ENCODE assay signal across 11 mouse cellular contexts in genomic region chr6:50973231-50973654, GRCm38 (mm10).
DNase-seq lines count a peak whose midpoint lies in the region; ATAC-seq and TF ChIP-seq lines count a peak whose summit lies in the region.
"Had no signal": no experiment of that assay in that cellular context is flagged by ENCODE, and none has a peak within 500 bp of the region (broad histone marks: within the 10 kb centered on the region; RNA-seq: fewer than 3 reads in every experiment).

No protein-coding gene starts in this region.

- H3K27me3 ChIP-seq in stomach, postnatal 0 days (ENCODE audit: control insufficient read depth, insufficient read depth, low read length) = no peaks in the 10 kb centered on the region
- H3K27me3 ChIP-seq in midbrain, embryonic 13.5 days = no peaks in the 10 kb centered on the region
- H3K27me3 ChIP-seq: liver, embryonic 13.5 days; Patski had no signal

- H3K9ac ChIP-seq in stomach, postnatal 0 days (ENCODE audit: low read length) = no peak overlapping the region
- no peak overlapping the region for H3K9ac ChIP-seq in midbrain, embryonic 13.5 days (replicated peaks)
- H3K9ac ChIP-seq: forebrain, postnatal 0 days; liver, embryonic 13.5 days had no signal

- 66% methylated on average over 2 of the region's 2 CpGs for WGBS in stomach, postnatal 0 days
- whole genome bisulfite sequencing in midbrain, embryonic 13.5 days = 91% methylated on average over 2 of the region's 2 CpGs

- no peak overlapping the region for H3K4me3 ChIP-seq in stomach, postnatal 0 days (ENCODE audit: low read depth, low read length)
- H3K4me3 ChIP-seq in midbrain, embryonic 13.5 days (replicated peaks) = no peak overlapping the region
- H3K4me3 ChIP-seq: liver, embryonic 13.5 days had no signal

- H3K9me3 ChIP-seq in stomach, postnatal 0 days (ENCODE audit: control insufficient read depth, low read length) = no peaks in the 10 kb centered on the region
- H3K9me3 ChIP-seq in midbrain, embryonic 13.5 days = no peaks in the 10 kb centered on the region
- H3K9me3 ChIP-seq: liver, embryonic 13.5 days had no signal

- TF ChIP-seq CTCF in stomach, postnatal 0 days (IDR thresholded peaks at IDR 0.05; ENCODE audit: low read depth) = no peak

- H3K4me1 ChIP-seq in stomach, postnatal 0 days (replicated peaks; ENCODE audit: control insufficient read depth, insufficient read depth) = no peaks in the 10 kb centered on the region
- no peaks in the 10 kb centered on the region for H3K4me1 ChIP-seq in midbrain, embryonic 13.5 days (replicated peaks)
- H3K4me1 ChIP-seq: liver, embryonic 13.5 days had no signal

- peak overlapping the region; percentile 61 for H3K27ac ChIP-seq in stomach, postnatal 0 days (replicated peaks)
- H3K27ac ChIP-seq in midbrain, embryonic 13.5 days = no peak overlapping the region
- H3K27ac ChIP-seq: liver, embryonic 13.5 days had no signal

- ATAC-seq in stomach, postnatal 0 days (ENCODE audit: low FRiP score, low TSS enrichment) = peak; percentile 24; the same call in 1 of the 2 replicates
- no peak for ATAC-seq in midbrain, embryonic 13.5 days
- ATAC-seq: forebrain, postnatal 0 days; Patski had no signal

- peak; percentile 5 for DNase-seq in cerebellum, adult 11-12 months
- DNase-seq in cerebellum, postnatal 14 days = no peak
- peak; percentile 27 for DNase-seq in lung, postnatal 10 days
- DNase-seq in lung, postnatal 4 days = no peak
- DNase-seq in kidney, adult 9 months = peak; percentile 57
- no peak for DNase-seq in stomach, postnatal 0 days (ENCODE audit: low spot score)
- no peak for DNase-seq in natural killer cell, adult 2 months (ENCODE audit: low spot score in 2 of 2)
- DNase-seq: forebrain, postnatal 0 days; liver, embryonic 13.5 days had no signal

- H3K4me2 ChIP-seq in stomach, postnatal 0 days (replicated peaks; ENCODE audit: low read depth) = no peak overlapping the region
- H3K4me2 ChIP-seq in midbrain, embryonic 13.5 days (replicated peaks) = no peak overlapping the region
- H3K4me2 ChIP-seq: liver, embryonic 13.5 days had no signal

- TF ChIP-seq EP300 in stomach, postnatal 0 days (optimal IDR thresholded peaks at IDR 0.05) = peak; percentile 30

- H3K36me3 ChIP-seq in stomach, postnatal 0 days (ENCODE audit: control insufficient read depth, insufficient read depth, low read length) = no peaks in the 10 kb centered on the region
- H3K36me3 ChIP-seq in midbrain, embryonic 13.5 days = no peaks in the 10 kb centered on the region
- H3K36me3 ChIP-seq: liver, embryonic 13.5 days had no signal

Comparison
In these comparisons a context has a peak if more than half of its experiments do, and no peak if none do; other contexts are left out.
1. DNase-seq: peak in cerebellum, adult 11-12 months (single experiment), lung, postnatal 10 days (single experiment) and kidney, adult 9 months (single experiment); none in cerebellum, postnatal 14 days (0 of 2), lung, postnatal 4 days (0 of 2), stomach, postnatal 0 days (single experiment) and natural killer cell, adult 2 months (0 of 2).